Mouse (Mus musculus) gastrocnemius, postnatal 4 days (tissue): ENCODE data around the gene Tgif2. TPM values are rescaled to one million over a fixed set of nuclear protein-coding genes. Genes with fewer than 3 reads are reported as not detected.
"Not testable (repeated sequence)": the region's sequence is repeated elsewhere in the genome, so short reads cannot be mapped to it uniquely, and the experiment has no call there.

Experiments used
- DNase-seq, 2 experiments: peaks; one replicate each; pipeline ENCODE4 v3.0.0; 2021 to 2022; ENCODE audit warnings: low spot score in 2 of 2, mixed read lengths in 2 of 2
- total RNA-seq, 2 experiments: library from RNA; stranded (reverse); gene quantifications; 2 replicates each; pipeline ENCODE4 v1.2.3; 2021

Gene Tgif2
- total RNA-seq, 2 experiments from 2014 or later, result 13.4 to 14.8 TPM

DNA sequence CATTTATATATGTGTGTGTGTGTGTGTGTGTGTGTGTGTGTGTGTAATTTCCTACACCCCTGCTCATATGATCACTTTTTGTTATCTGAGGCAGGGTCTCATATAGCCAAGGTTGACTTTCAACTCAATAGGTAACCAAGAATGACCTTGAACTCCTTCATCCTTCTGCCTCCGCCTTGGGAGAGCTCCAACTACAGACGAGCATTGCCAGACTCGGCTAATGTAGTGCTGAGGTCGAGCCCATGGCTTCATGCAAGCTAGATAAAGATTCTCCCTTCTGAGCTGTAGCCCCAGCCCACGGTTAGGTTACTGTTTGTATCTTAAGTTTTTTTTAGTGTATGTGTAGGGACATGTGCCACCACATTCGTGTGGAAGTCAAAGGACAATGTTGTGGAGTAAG is 62.1 kb downstream of the Tgif2 start:
- no peak for DNase-seq

DNA sequence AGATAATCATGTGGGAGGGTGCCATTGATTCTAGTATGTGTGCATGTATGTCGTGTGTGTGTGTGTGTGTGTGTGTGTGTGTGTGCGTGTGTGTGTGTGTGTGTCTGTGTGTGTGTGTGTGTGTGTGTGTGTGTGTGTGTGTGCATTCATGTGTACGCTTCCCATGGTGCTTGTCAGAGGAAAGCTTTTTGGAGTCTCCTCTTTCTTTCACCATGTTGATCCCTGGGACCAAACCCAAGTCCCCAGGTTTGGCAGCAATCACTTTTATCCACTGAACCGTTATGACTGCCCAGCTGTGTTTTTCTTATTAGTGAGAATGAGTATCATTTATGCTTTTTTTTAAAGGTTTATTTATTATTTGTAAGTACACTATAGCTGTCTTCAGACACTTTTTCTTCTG is 62.6 kb downstream of the Tgif2 start:
- DNase-seq, result not testable (repeated sequence)

- no peak for DNase-seq
These were observed 63.6 kb downstream of the Tgif2 start for GRCm38 (mm10) chr2:156903367-156903766.

Other genes with a start within 250 kb of the Tgif2 start
- 10 to 100 TPM; 81.1 to 93.7 TPM for gene Dlgap4, start 226.3 kb upstream of the Tgif2 start, total RNA-seq
- 100 to 1,000 TPM; 247 to 265 TPM for gene Myl9, start 64.6 kb upstream of the Tgif2 start, total RNA-seq
- gene 4930518I15Rik, start 17.9 kb downstream of the Tgif2 start, total RNA-seq, result 1 to 10 TPM; 1.3 to 2.7 TPM
- 10 to 100 TPM; 70.6 to 75.5 TPM for gene Rab5if, start 23.1 kb downstream of the Tgif2 start, total RNA-seq
- not detected for gene Sla2, start 47.2 kb downstream of the Tgif2 start, total RNA-seq
- gene Ndrg3, start 152.0 kb downstream of the Tgif2 start, total RNA-seq, result 10 to 100 TPM; 23.2 to 24.0 TPM
- 10 to 100 TPM; 11.6 to 12.3 TPM for gene Dsn1, start 167.1 kb downstream of the Tgif2 start, total RNA-seq
- 10 to 100 TPM; 33.7 to 34.6 TPM for gene Soga1, start 239.2 kb downstream of the Tgif2 start, total RNA-seq
- not detected for gene Tldc2, start 247.0 kb downstream of the Tgif2 start, total RNA-seq